Mouse (Mus musculus) stomach, embryonic 16.5 days (tissue): Measurements from ENCODE around the gene Gm15557. TPM values are rescaled to one million over a fixed set of nuclear protein-coding genes. Genes with fewer than 3 reads are reported as not detected.
A peak's percentile ranks its signal among the peaks of the same experiment; 100 is the strongest.

Experiments used
- ATAC-seq: fragments of 200-750 bp; cut with Nextera tagmentation; 2 replicates; pipeline ENCODE4 v1.8.0; 2017; ENCODE audit warnings: moderate number of reproducible peaks, moderate TSS enrichment; ENCODE audit not compliant: insufficient read depth, low FRiP score
- H3K27ac ChIP-seq: fragments of 300-500 bp; sonication (generic); 2 replicates; pipeline ENCODE4 v1.5.1; 2014; ENCODE audit warnings: low read length
- H3K27me3 ChIP-seq: fragments of 300-500 bp; sonication (generic); 2 replicates; pipeline ENCODE4 v1.6.1; 2014; ENCODE audit warnings: low read length, control low read depth, mixed read lengths; ENCODE audit not compliant: control insufficient read depth, insufficient read depth
- H3K36me3 ChIP-seq: fragments of 300-500 bp; sonication (generic); 2 replicates; pipeline ENCODE4 v1.6.1; 2014; ENCODE audit warnings: low read length; ENCODE audit not compliant: control insufficient read depth, insufficient read depth
- H3K4me1 ChIP-seq: fragments of 300-500 bp; sonication (generic); 2 replicates; pipeline ENCODE4 v1.6.1; 2014; ENCODE audit warnings: low read length, control low read depth, mixed read lengths; ENCODE audit not compliant: control insufficient read depth, insufficient read depth
- H3K4me2 ChIP-seq: fragments of 300-500 bp; sonication (generic); 2 replicates; pipeline ENCODE4 v1.6.1; 2014; ENCODE audit warnings: low read depth, low read length, mixed read lengths
- H3K4me3 ChIP-seq: fragments of 300-500 bp; sonication (generic); replicated peaks from 2 replicates; pipeline ENCODE4 v1.5.1; 2014; ENCODE audit warnings: mild to moderate bottlenecking, low read length
- H3K9ac ChIP-seq: fragments of 300-500 bp; sonication (generic); 2 replicates; pipeline ENCODE4 v1.6.1; 2014; ENCODE audit warnings: low read length
- H3K9me3 ChIP-seq: fragments of 300-500 bp; sonication (generic); replicated peaks from 2 replicates; pipeline ENCODE4 v1.6.1; 2016; ENCODE audit warnings: low read length, control low read depth; ENCODE audit not compliant: control insufficient read depth
- WGBS: fragments of 180-500 bp; shearing (Covaris S2); extraction: QIAGEN DNeasy Blood & Tissue Kit; methylation state at CpG from one replicate; pipeline ENCODE4 v1.1.7; 2014; 5-methylcytosine and 5-hydroxymethylcytosine counted together
- polyA plus RNA-seq: library from polyadenylated mRNA; unstranded; fragments of >200 nt; fragmentation: Nextera tagmentation; extraction: Ambion mirVana; gene quantifications from 2 replicates; pipeline ENCODE4 v1.2.1, GENCODE M21; 2015

The Gm15557 gene
- polyA plus RNA-seq, 1 experiment from 2014 or later: not detected

DNA sequence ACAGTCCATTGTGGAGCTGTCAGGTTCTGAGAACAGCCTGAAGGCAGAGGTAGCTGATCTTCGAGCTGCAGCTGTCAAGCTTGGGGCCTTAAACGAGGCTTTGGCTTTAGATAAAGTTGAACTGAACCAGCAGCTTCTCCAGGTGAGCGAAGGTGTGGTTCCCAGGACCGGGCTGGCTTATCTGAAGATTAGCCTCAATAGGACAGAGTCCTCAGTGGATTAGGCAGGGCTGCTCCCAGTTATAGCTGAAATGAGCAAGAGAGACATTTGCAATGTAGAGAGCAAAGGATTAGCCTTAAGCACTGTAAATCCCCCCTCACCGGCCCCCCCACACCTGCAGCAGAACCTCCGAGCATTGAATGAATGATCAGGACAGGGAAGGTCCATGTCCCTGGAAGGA is 32.8 kb downstream of the Gm15557 start:
- Histone ChIP-seq H3K4me3 (no peak overlapping the region), H3K9me3 (no peaks in the 10 kb centered on the region), H3K27ac (no peak overlapping the region), H3K4me2 (no peak overlapping the region), H3K36me3 (peaks cover 25% of the 10 kb centered on the region), H3K27me3 (no peaks in the 10 kb centered on the region), H3K4me1 (no peaks in the 10 kb centered on the region), H3K9ac (no peak overlapping the region)
- ATAC-seq: no peak
- 75% methylated on average over 6 of the region's 6 CpGs for WGBS

DNA sequence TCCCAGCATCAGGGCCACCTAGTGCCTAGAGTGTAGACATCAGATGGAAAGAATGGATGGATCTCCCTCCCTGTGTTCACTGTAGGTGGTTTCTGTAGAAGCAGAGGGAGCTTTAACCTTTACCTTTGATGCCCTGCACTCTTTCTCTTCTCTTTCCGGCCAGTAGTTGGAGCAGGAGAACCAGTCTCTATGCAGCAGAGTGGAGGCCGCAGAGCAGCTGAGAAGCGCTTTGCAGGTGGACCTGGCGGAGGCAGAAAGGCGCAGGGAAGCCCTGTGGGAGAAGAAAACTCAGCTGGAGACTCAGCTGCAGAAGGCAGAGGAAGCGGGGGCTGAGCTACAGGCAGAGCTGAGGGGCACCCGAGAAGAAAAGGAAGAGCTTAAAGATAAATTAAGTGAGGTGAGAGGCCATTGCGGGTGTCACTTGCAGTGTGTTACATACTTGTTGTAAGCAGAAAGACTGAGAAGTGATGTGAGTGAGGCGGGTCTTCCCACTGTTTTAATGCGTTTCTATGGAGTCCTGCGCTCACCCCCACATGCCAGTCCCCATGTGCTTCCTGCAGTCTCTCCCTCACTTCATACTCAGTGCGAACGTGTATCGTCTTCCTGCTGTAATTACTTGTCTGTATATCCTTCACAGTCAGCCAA is 33.7 kb downstream of the Gm15557 start:
- no peaks in the 10 kb centered on the region for H3K9me3 ChIP-seq
- H3K27ac ChIP-seq: no peak overlapping the region
- peaks cover 25% of the 10 kb centered on the region for H3K36me3 ChIP-seq
- no peaks in the 10 kb centered on the region for H3K27me3 ChIP-seq
- no peak overlapping the region for H3K9ac ChIP-seq
- H3K4me1 ChIP-seq: no peaks in the 10 kb centered on the region
- no peak overlapping the region for H3K4me3 ChIP-seq
- H3K4me2 ChIP-seq: no peak overlapping the region
- ATAC-seq: no peak
- WGBS: 77% methylated on average over 14 of the region's 14 CpGs

DNA sequence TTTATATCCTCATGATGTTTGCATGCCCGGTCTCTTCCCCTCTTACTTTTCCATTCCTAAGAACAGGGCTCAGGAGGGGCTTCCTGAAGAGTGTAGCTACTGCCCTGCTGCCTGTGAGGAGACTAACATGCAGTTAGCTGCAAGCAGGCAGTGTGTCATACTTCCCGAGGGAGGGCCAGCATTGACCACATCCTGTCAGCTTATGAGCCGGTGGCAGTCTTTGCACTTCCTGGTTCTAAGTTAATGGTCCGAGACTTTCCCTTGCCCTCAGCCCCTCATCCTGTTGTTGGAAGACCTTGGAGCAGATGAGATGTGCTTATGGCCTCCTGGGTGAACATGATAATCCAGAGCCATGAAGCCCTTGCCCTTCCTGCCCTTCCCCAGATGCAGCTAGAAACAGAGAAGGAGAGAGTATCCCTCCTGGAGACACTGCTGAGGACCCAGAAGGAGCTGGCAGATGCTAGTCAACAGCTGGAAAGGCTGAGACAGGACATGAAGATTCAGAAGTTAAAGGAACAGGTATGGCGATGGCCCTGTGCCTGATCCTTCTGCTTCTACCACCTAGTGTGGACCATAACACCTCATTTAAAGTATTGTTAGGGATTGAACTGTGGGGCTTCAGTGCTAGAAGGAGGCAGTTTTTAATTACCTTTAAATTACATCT is 38.9 kb downstream of the Gm15557 start:
- no peak overlapping the region for H3K9ac ChIP-seq
- no peaks in the 10 kb centered on the region for H3K4me1 ChIP-seq
- WGBS: 72% methylated on average over 5 of the region's 5 CpGs
- H3K4me2 ChIP-seq: no peak overlapping the region
- no peak overlapping the region for H3K4me3 ChIP-seq
- ATAC-seq: no peak
- no peaks in the 10 kb centered on the region for H3K9me3 ChIP-seq
- peaks cover 27% of the 10 kb centered on the region for H3K36me3 ChIP-seq
- H3K27ac ChIP-seq: no peak overlapping the region; the same call in 1 of the 2 replicates
- no peaks in the 10 kb centered on the region for H3K27me3 ChIP-seq

DNA sequence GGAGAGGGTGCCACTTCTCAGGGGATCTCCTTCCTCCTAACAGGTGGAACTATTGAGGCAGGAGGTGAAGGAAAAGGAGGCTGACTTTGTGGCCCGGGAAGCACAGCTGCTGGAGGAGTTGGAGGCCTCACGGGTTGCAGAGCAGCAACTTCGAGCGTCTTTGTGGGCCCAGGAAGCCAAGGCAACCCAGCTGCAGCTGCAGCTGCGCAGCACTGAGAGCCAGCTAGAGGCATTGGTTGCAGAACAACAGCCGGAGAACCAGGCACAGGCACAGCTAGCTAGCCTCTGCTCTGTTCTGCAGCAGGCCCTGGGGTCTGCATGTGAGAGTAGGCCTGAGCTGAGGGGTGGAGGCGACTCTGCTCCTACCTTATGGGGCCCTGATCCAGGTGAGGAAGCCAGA is 45.2 kb downstream of the Gm15557 start:
- H3K9me3 ChIP-seq: no peaks in the 10 kb centered on the region
- ATAC-seq: no peak
- H3K4me2 ChIP-seq: no peak overlapping the region
- H3K36me3 ChIP-seq: peaks cover 41% of the 10 kb centered on the region
- no peaks in the 10 kb centered on the region for H3K27me3 ChIP-seq
- H3K4me3 ChIP-seq: no peak overlapping the region
- 91% methylated on average over 7 of the region's 7 CpGs for WGBS
- no peaks in the 10 kb centered on the region for H3K4me1 ChIP-seq
- H3K27ac ChIP-seq: no peak overlapping the region
- H3K9ac ChIP-seq: no peak overlapping the region

DNA sequence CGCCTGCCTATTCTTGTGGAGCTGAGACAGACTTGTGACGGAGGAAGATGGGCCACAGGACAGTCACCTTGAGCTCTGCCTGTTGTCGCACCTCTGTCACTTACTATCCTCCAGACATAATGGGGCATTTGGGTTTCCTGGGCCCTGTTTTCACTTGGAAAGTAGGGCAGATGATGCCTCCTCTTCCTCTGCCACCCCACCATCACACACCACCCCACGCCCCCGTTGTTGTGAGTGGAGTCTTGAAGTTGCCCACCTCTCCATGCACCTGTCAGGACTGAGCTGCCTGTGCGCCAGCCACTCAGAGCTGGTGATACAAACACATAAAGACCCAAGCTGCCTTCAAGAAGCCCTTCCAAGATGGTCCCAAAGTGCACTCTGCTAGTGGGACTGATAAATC is 46.6 kb downstream of the Gm15557 start:
- no peaks in the 10 kb centered on the region for H3K4me1 ChIP-seq
- no peak overlapping the region for H3K4me3 ChIP-seq
- H3K9me3 ChIP-seq: no peaks in the 10 kb centered on the region
- ATAC-seq: no peak
- no peak overlapping the region for H3K4me2 ChIP-seq
- no peak overlapping the region for H3K9ac ChIP-seq
- H3K27ac ChIP-seq: no peak overlapping the region
- WGBS: 98% methylated on average over 6 of the region's 6 CpGs
- H3K27me3 ChIP-seq: no peaks in the 10 kb centered on the region
- H3K36me3 ChIP-seq: peaks cover 30% of the 10 kb centered on the region

DNA sequence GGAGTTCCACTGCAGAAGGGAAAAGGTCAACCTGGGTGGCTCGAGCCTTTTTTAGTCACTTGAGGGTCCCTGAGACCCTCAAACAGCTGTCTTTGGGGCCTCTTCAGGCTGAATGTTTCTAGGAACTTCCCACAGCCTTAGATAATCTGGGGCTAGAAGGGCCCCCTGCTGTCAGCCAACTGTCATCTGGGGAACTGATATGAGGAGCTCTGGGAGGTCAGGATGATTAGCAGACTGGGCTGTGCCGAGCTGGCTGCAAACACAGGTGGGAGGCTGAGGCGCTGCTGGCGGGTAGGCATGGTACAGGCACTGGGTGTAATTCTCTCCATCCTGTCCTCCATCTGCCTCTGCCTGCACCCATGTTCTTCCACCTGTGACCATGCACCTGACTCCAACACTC is 48.6 kb downstream of the Gm15557 start:
- Histone ChIP-seq H3K9me3 (no peaks in the 10 kb centered on the region), H3K27me3 (no peaks in the 10 kb centered on the region), H3K9ac (no peak overlapping the region), H3K4me1 (no peaks in the 10 kb centered on the region), H3K4me2 (no peak overlapping the region), H3K27ac (no peak overlapping the region), H3K4me3 (no peak overlapping the region), H3K36me3 (peaks cover 23% of the 10 kb centered on the region)
- ATAC-seq: 0 out of 2 replicates have a peak, but pooled peaks have one; percentile 51
- 68% methylated on average over 4 of the region's 4 CpGs for WGBS

DNA sequence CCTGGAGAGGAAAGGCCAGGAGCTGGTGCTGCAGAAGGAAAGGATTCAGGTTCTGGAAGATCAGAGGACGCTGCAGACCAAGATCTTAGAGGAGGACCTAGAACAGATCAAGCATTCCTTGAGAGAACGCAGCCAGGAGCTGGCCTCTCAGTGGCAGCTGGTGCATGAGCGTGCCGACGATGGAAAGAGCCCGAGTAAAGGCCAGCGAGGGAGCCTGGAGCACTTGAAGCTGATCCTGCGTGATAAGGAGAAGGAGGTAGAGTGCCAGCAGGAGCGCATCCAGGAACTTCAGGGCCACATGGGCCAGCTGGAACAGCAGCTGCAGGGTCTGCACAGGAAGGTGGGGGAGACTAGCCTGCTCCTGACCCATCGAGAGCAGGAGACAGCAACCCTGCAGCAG is 50.6 kb downstream of the Gm15557 start:
- H3K27ac ChIP-seq: no peak overlapping the region
- no peak for ATAC-seq
- no peaks in the 10 kb centered on the region for H3K4me1 ChIP-seq
- no peak overlapping the region for H3K4me3 ChIP-seq
- no peak overlapping the region for H3K9ac ChIP-seq
- no peaks in the 10 kb centered on the region for H3K9me3 ChIP-seq
- H3K27me3 ChIP-seq: no peaks in the 10 kb centered on the region
- H3K4me2 ChIP-seq: no peak overlapping the region
- peaks cover 10% of the 10 kb centered on the region for H3K36me3 ChIP-seq
- 92% methylated on average over 10 of the region's 10 CpGs for WGBS

DNA sequence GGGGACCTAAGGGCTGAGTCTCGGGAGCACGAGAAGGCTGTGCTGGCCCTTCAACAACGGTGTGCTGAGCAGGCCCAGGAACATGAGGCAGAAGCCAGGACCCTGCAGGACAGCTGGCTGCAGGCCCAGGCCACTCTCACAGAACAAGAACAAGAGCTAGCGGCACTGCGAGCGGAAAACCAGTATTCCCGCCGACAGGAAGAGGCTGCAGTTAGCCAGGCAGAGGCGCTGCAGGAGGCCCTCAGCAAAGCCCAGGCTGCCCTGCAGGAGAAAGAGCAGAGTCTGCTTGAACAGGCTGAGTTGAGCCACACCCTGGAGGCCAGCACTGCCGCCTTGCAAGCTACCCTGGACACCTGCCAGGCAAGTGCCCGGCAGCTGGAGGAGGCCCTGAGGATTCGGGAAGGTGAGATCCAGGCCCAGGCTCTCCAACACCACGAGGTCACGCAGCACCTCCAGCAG is 51.4 kb downstream of the Gm15557 start:
- H3K9me3 ChIP-seq: no peaks in the 10 kb centered on the region
- peak; percentile 61; the same call in 1 of the 2 replicates for ATAC-seq

More for the DNA sequence above, 51.4 kb downstream of the Gm15557 start:
- Histone ChIP-seq H3K4me2 (no peak overlapping the region), H3K9ac (0 out of 2 replicates have a peak overlapping the region, but pooled peaks have one; percentile 22), H3K36me3 (peaks cover 5% of the 10 kb centered on the region; the same call in 1 of the 2 replicates), H3K4me1 (no peaks in the 10 kb centered on the region), H3K27ac (no peak overlapping the region), H3K27me3 (no peaks in the 10 kb centered on the region), H3K4me3 (no peak overlapping the region)
- WGBS: 73% methylated on average over 14 of the region's 14 CpGs
